Mouse (Mus musculus): ENCODE measurements around the gene Kansl2. TPM values are rescaled to one million over a fixed set of nuclear protein-coding genes. Genes with fewer than 3 reads are reported as not detected.

The Kansl2 gene
- total and polyA plus RNA-seq, 3 experiments = 59.6 to 125 (median 103) TPM

DNA sequence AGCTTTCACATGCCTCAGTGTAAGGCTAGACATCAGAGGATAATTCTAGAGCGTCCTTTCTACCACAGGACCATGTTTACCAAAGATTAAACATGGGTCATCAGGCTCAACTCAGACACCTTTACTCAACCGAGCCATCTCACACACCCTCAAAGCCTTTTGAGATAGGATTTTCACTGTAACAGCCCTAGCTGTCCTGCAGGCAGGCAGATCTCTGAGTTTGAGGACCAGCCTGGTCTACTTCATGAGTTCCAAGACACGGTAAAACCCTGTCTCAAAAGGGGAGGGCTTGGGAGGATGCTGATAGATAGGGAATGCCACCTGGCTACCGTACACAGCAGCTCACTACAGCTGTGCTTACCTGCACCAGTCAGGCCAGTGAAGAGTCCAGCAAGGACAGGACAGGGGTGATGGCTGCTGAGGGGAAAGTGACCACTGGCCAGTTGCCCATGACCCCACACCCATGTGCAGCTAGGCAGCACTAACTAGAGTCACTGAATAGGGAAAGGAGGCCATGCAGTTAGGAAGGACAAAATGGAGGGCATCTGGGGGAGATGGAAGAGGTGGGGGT is 35.8 kb upstream of the Kansl2 start:
- Histone ChIP-seq H3K27me3 (replicated peaks) (peaks cover under 1% of the 10 kb centered on the region), H3K9ac (ENCODE audit: insufficient read depth, low read depth) (no peak overlapping the region), H3K79me2 (replicated peaks; ENCODE audit: control insufficient read depth, extremely low read depth, insufficient read depth, poor library complexity, severe bottlenecking) (peaks cover 36% of the 10 kb centered on the region), H3K36me3 (replicated peaks in 1 of 2; ENCODE audit: control insufficient read depth in 1 of 2, insufficient read depth in 1 of 2, low read length in 1 of 2) (peaks cover 0 to 17% of the 10 kb centered on the region in 2 experiments), H3K9me3 (replicated peaks; ENCODE audit: low read length) (no peaks in the 10 kb centered on the region), H3K4me1 (ENCODE audit: control insufficient read depth in 1 of 2, insufficient read depth in 2 of 2) (peaks cover 0 to 26% of the 10 kb centered on the region in 2 experiments; a peak in 2 of 4 replicates), H3K4me2 (ENCODE audit: insufficient read depth, low read depth, poor library complexity, severe bottlenecking) (no peak overlapping the region), H3K27ac (ENCODE audit: insufficient read depth, low read depth) (no peak overlapping the region), H3K4me3 (replicated peaks in 1 of 3; ENCODE audit: low read depth in 2 of 3, low read length in 2 of 3, poor library complexity in 1 of 3) (no peak overlapping the region)
- dilution Hi-C loops (cut with MboI; ENCODE audit: extremely low pct_ligation_motif_present, extremely low pct_unique_long_range_greater_than_20kb, low sequenced_read_pairs) (no loop called here), in situ Hi-C loops (cut with MboI; ENCODE audit: low pct_ligation_motif_present, low pct_unique_long_range_greater_than_20kb, low sequenced_read_pairs) (loop anchor here (5.0 kb wide), 2 partner anchors 38 to 62 kb away; partner anchors contain the start of genes Cacnb3 and Kansl2)
- TF ChIP-seq POLR2AphosphoS2 (IDR thresholded peaks at IDR 0.05; ENCODE audit: low read depth, low read length) = 0 out of 2 replicates have a peak, but pooled peaks have one; percentile 49
- peak; percentile 19; the same call in 1 of the 2 replicates for TF ChIP-seq POLR2A (IDR thresholded peaks at IDR 0.05; ENCODE audit: low read depth, low read length)
- no peak for TF ChIP-seq JUN (IDR thresholded peaks at IDR 0.05; ENCODE audit: insufficient read depth, low read depth, low read length)
- DNase-seq (ENCODE audit: extremely low read depth) = no peak

DNA sequence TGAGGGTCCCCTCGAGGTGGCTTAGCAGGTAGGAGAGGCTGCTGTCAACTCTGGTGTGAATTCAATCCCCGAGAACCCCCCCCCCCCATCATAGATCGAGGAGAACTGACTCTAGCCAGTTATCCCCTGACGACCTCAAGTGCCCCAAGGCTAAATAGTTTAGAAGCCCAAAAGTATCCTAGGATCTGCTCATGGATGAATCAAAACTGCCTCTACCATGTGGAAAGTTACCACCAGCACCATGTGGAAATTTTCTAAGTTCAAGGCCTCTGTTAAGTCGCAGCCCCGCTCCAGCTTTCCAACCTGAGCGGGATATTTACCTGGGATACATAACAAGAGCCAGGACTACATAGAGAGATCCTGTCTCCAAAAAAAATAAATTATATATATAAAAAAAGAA is 35.2 kb upstream of the Kansl2 start:
- Histone ChIP-seq H3K9me3 (replicated peaks; ENCODE audit: low read length) (no peaks in the 10 kb centered on the region), H3K79me2 (replicated peaks; ENCODE audit: control insufficient read depth, extremely low read depth, insufficient read depth, poor library complexity, severe bottlenecking) (peaks cover 40% of the 10 kb centered on the region), H3K9ac (ENCODE audit: insufficient read depth, low read depth) (peak overlapping the region; percentile 98), H3K27me3 (replicated peaks) (no peaks in the 10 kb centered on the region), H3K27ac (ENCODE audit: insufficient read depth, low read depth) (no peak overlapping the region), H3K36me3 (replicated peaks in 1 of 2; ENCODE audit: control insufficient read depth in 1 of 2, insufficient read depth in 1 of 2, low read length in 1 of 2) (peaks cover 2 to 22% of the 10 kb centered on the region in 2 experiments), H3K4me2 (ENCODE audit: insufficient read depth, low read depth, poor library complexity, severe bottlenecking) (peak overlapping the region; percentile 96), H3K4me3 (replicated peaks in 1 of 3; ENCODE audit: low read depth in 2 of 3, low read length in 2 of 3, poor library complexity in 1 of 3) (peak overlapping the region in 2 of 3 experiments; percentile 56 to 93), H3K4me1 (ENCODE audit: control insufficient read depth in 1 of 2, insufficient read depth in 2 of 2) (peaks cover 0 to 33% of the 10 kb centered on the region in 2 experiments; a peak in 2 of 4 replicates)
- TF ChIP-seq CHD1 (IDR thresholded peaks at IDR 0.05; ENCODE audit: low read depth, low read length) (no peak), ZKSCAN1 (IDR thresholded peaks at IDR 0.05; ENCODE audit: borderline replicate concordance, low read depth, low read length) (no peak), MAFK (IDR thresholded peaks at IDR 0.05; ENCODE audit: insufficient replicate concordance, low read length) (no peak), E2F4 (IDR thresholded peaks at IDR 0.05; ENCODE audit: insufficient replicate concordance, low read depth, low read length) (no peak), BHLHE40 (IDR thresholded peaks at IDR 0.05; ENCODE audit: low read depth, low read length) (no peak), TBP (conservative IDR thresholded peaks at IDR 0.05; ENCODE audit: low read depth, low read length) (no peak), TCF12 (IDR thresholded peaks at IDR 0.05; ENCODE audit: low read depth, low read length) (no peak), CHD2 (IDR thresholded peaks at IDR 0.05; ENCODE audit: low read length) (no peak), MAZ (IDR thresholded peaks at IDR 0.05; ENCODE audit: low read depth, low read length) (no peak), IRF4 (IDR thresholded peaks at IDR 0.05; ENCODE audit: low read depth, low read length) (no peak), SIN3A (IDR thresholded peaks at IDR 0.05; ENCODE audit: low read length) (no peak), NELFE (IDR thresholded peaks at IDR 0.05; ENCODE audit: low read depth, low read length) (no peak), MXI1 (IDR thresholded peaks at IDR 0.05; ENCODE audit: low read depth, low read length) (no peak), RCOR1 (conservative IDR thresholded peaks at IDR 0.05; ENCODE audit: low read depth, low read length) (no peak), MYC (IDR thresholded peaks at IDR 0.05; ENCODE audit: low read depth, low read length) (no peak), ZC3H11A (IDR thresholded peaks at IDR 0.05; ENCODE audit: low read depth, low read length) (no peak), ELF1 (IDR thresholded peaks at IDR 0.05; ENCODE audit: low read depth, low read length) (no peak), USF2 (conservative IDR thresholded peaks at IDR 0.05; ENCODE audit: low read depth, low read length) (no peak), PAX5 (IDR thresholded peaks at IDR 0.05; ENCODE audit: low read length) (no peak)
- DNase-seq (ENCODE audit: extremely low read depth) = no peak
- in situ Hi-C loops (cut with MboI; ENCODE audit: low pct_ligation_motif_present, low pct_unique_long_range_greater_than_20kb, low sequenced_read_pairs) (loop anchor here (5.0 kb wide), 2 partner anchors 37 to 63 kb away; partner anchors contain the start of genes Cacnb3 and Kansl2), dilution Hi-C loops (cut with MboI; ENCODE audit: extremely low pct_ligation_motif_present, extremely low pct_unique_long_range_greater_than_20kb, low sequenced_read_pairs) (no loop called here)
